Mouse (Mus musculus) hindbrain, embryonic 15.5 days (tissue): ENCODE data around the gene Acr. TPM values are rescaled to one million over a fixed set of nuclear protein-coding genes. Genes with fewer than 3 reads are reported as not detected.

ENCODE experiments used
- ATAC-seq: fragments of 200-750 bp; cut with Nextera tagmentation; 2 replicates; pipeline ENCODE4 v1.8.0; 2017; ENCODE audit warnings: low read depth, moderate number of reproducible peaks, moderate TSS enrichment; ENCODE audit not compliant: low FRiP score
- H3K27ac ChIP-seq: fragments of 300-500 bp; sonication (generic); replicated peaks from 2 replicates; pipeline ENCODE4 v1.5.1; 2015; ENCODE audit warnings: mild to moderate bottlenecking, inconsistent platforms
- H3K27me3 ChIP-seq: fragments of 300-500 bp; sonication (generic); 2 replicates; pipeline ENCODE4 v1.6.1; 2015; ENCODE audit warnings: control low read depth, inconsistent platforms
- H3K36me3 ChIP-seq: fragments of 300-500 bp; sonication (generic); 2 replicates; pipeline ENCODE4 v1.6.1; 2015; ENCODE audit warnings: control low read depth, inconsistent platforms
- H3K4me1 ChIP-seq: fragments of 300-500 bp; sonication (generic); replicated peaks from 2 replicates; pipeline ENCODE4 v1.6.1; 2015; ENCODE audit warnings: control low read depth, inconsistent platforms
- H3K4me2 ChIP-seq: fragments of 300-500 bp; sonication (generic); 2 replicates; pipeline ENCODE4 v1.6.1; 2015; ENCODE audit warnings: moderate library complexity, mild to moderate bottlenecking, inconsistent platforms
- H3K4me3 ChIP-seq: fragments of 300-500 bp; sonication (generic); 2 replicates; pipeline ENCODE4 v1.5.1; 2015; ENCODE audit warnings: mild to moderate bottlenecking, inconsistent platforms
- H3K9ac ChIP-seq: fragments of 300-500 bp; sonication (generic); 2 replicates; pipeline ENCODE4 v1.6.1; 2015; ENCODE audit warnings: inconsistent platforms
- H3K9me3 ChIP-seq: fragments of 300-500 bp; sonication (generic); 2 replicates; pipeline ENCODE4 v1.6.1; 2016; ENCODE audit warnings: control low read depth, inconsistent platforms
- WGBS: fragments of 180-500 bp; shearing (Covaris S2); methylation state at CpG from one replicate; pipeline ENCODE4 v1.1.7; 2015; 5-methylcytosine and 5-hydroxymethylcytosine counted together
- polyA plus RNA-seq: library from polyadenylated mRNA; unstranded; fragments of >200 nt; fragmentation: Nextera tagmentation; extraction: Ambion mirVana; gene quantifications from 2 replicates; pipeline ENCODE4 v1.2.1, GENCODE M21; 2015

Gene Acr
- polyA plus RNA-seq, 1 experiment from 2014 or later: 1.4 TPM

GRCm38 (mm10) chr15:89591723-89592455, 23.8 kb downstream of the Acr start, which contains the start of gene Rabl2:
TSS of gene Rabl2 (minus strand) at chr15:89591923.
- peak within 1 kb of the TSS; percentile 93 for H3K4me2 ChIP-seq
- H3K9ac ChIP-seq: peak within 1 kb of the TSS; percentile 77
- peaks cover 10% of the 10 kb centered on the region for H3K36me3 ChIP-seq
- H3K9me3 ChIP-seq: no peaks in the 10 kb centered on the region
- peak within 1 kb of the TSS; percentile 86 for H3K27ac ChIP-seq
- peaks cover 21% of the 10 kb centered on the region for H3K4me1 ChIP-seq
- WGBS: 1% methylated on average over 34 of the region's 35 CpGs
- H3K27me3 ChIP-seq: no peaks in the 10 kb centered on the region
- peak within 1 kb of the TSS; percentile 83 for H3K4me3 ChIP-seq
- ATAC-seq: peak; percentile 96

- Histone ChIP-seq H3K9ac (peak overlapping the region; percentile 77; the same call in 1 of the 2 replicates), H3K9me3 (no peaks in the 10 kb centered on the region), H3K4me1 (peaks cover 21% of the 10 kb centered on the region), H3K27me3 (no peaks in the 10 kb centered on the region), H3K4me3 (peak overlapping the region; percentile 83), H3K36me3 (peaks cover 3% of the 10 kb centered on the region; the same call in 1 of the 2 replicates), H3K27ac (no peak overlapping the region), H3K4me2 (peak overlapping the region; percentile 93)
- 42% methylated on average over 4 of the region's 4 CpGs for WGBS
- ATAC-seq: peak; percentile 33; the same call in 1 of the 2 replicates
Measured at GRCm38 (mm10) chr15:89592548-89592947, 24.4 kb downstream of the Acr start.

GRCm38 (mm10) chr15:89605822-89606570, 37.9 kb downstream of the Acr start:
- Histone ChIP-seq H3K27ac (no peak overlapping the region), H3K27me3 (no peaks in the 10 kb centered on the region), H3K4me3 (no peak overlapping the region), H3K9ac (no peak overlapping the region), H3K36me3 (no peaks in the 10 kb centered on the region), H3K4me1 (no peaks in the 10 kb centered on the region), H3K9me3 (no peaks in the 10 kb centered on the region), H3K4me2 (no peak overlapping the region)
- no peak for ATAC-seq
- WGBS: 73% methylated on average over 12 of the region's 12 CpGs

GRCm38 (mm10) chr15:89607480-89607879, 39.4 kb downstream of the Acr start:
- H3K4me3 ChIP-seq: no peak overlapping the region
- no peaks in the 10 kb centered on the region for H3K36me3 ChIP-seq
- H3K4me2 ChIP-seq: no peak overlapping the region
- no peak overlapping the region for H3K9ac ChIP-seq
- no peaks in the 10 kb centered on the region for H3K4me1 ChIP-seq
- ATAC-seq: no peak
- no peaks in the 10 kb centered on the region for H3K9me3 ChIP-seq
- WGBS: 92% methylated on average over 8 of the region's 8 CpGs
- H3K27ac ChIP-seq: no peak overlapping the region
- no peaks in the 10 kb centered on the region for H3K27me3 ChIP-seq

- no peak overlapping the region for H3K27ac ChIP-seq
- 86% methylated on average over 9 of the region's 9 CpGs for WGBS
- ATAC-seq: no peak
- no peaks in the 10 kb centered on the region for H3K4me1 ChIP-seq
- no peaks in the 10 kb centered on the region for H3K36me3 ChIP-seq
- no peak overlapping the region for H3K4me3 ChIP-seq
- no peaks in the 10 kb centered on the region for H3K27me3 ChIP-seq
- H3K9me3 ChIP-seq: no peaks in the 10 kb centered on the region
- H3K9ac ChIP-seq: no peak overlapping the region
- H3K4me2 ChIP-seq: no peak overlapping the region
Measured at GRCm38 (mm10) chr15:89607888-89608287, 39.8 kb downstream of the Acr start.

GRCm38 (mm10) chr15:89622312-89622958, 54.3 kb downstream of the Acr start:
- WGBS: 76% methylated on average over 12 of the region's 12 CpGs
- Histone ChIP-seq H3K9me3 (no peaks in the 10 kb centered on the region), H3K27me3 (no peaks in the 10 kb centered on the region), H3K4me3 (no peak overlapping the region), H3K27ac (no peak overlapping the region), H3K4me1 (no peaks in the 10 kb centered on the region), H3K9ac (no peak overlapping the region), H3K36me3 (no peaks in the 10 kb centered on the region), H3K4me2 (no peak overlapping the region)
- ATAC-seq: 0 out of 2 replicates have a peak, but pooled peaks have one; percentile 45

- ATAC-seq: 0 out of 2 replicates have a peak, but pooled peaks have one; percentile 42
- Histone ChIP-seq H3K4me2 (no peak overlapping the region), H3K4me3 (no peak overlapping the region), H3K9ac (no peak overlapping the region), H3K9me3 (no peaks in the 10 kb centered on the region), H3K27me3 (no peaks in the 10 kb centered on the region), H3K4me1 (no peaks in the 10 kb centered on the region), H3K36me3 (no peaks in the 10 kb centered on the region), H3K27ac (no peak overlapping the region)
- 66% methylated on average over 5 of the region's 5 CpGs for WGBS
Measured at GRCm38 (mm10) chr15:89622959-89623625, 55.0 kb downstream of the Acr start.

GRCm38 (mm10) chr15:89623626-89623959, 55.5 kb downstream of the Acr start:
- Histone ChIP-seq H3K4me3 (no peak overlapping the region), H3K9me3 (no peaks in the 10 kb centered on the region), H3K9ac (no peak overlapping the region), H3K27ac (no peak overlapping the region), H3K27me3 (no peaks in the 10 kb centered on the region), H3K4me1 (no peaks in the 10 kb centered on the region), H3K36me3 (no peaks in the 10 kb centered on the region), H3K4me2 (peak overlapping the region; percentile 20)
- 4% methylated on average over 6 of the region's 6 CpGs for WGBS
- peak; percentile 48; the same call in 1 of the 2 replicates for ATAC-seq

Other genes starting within 250 kb of the Acr start
- not detected in 2 replicates for gene Adm2, start 245.6 kb upstream of the Acr start, polyA plus RNA-seq
- gene Miox, start 233.9 kb upstream of the Acr start, polyA plus RNA-seq: not detected in 2 replicates
- gene Lmf2, start 212.7 kb upstream of the Acr start, polyA plus RNA-seq: 33.2 and 38.6 TPM in 2 replicates
- gene Ncaph2, start 212.6 kb upstream of the Acr start, polyA plus RNA-seq: 113 and 120 TPM in 2 replicates
- 17.1 and 17.8 TPM in 2 replicates for gene Sco2, start 194.5 kb upstream of the Acr start, polyA plus RNA-seq
- gene Tymp, start 191.3 kb upstream of the Acr start, polyA plus RNA-seq: 1.8 and 2.6 TPM in 2 replicates
- 2.7 and 4.5 TPM in 2 replicates for gene Odf3b, start 189.0 kb upstream of the Acr start, polyA plus RNA-seq
- 0.07 TPM in 1 of 2 replicates, not detected in the other for gene Klhdc7b, start 183.4 kb upstream of the Acr start, polyA plus RNA-seq
- gene Syce3, start 157.8 kb upstream of the Acr start, polyA plus RNA-seq: not detected in 2 replicates
- gene Cpt1b, start 142.5 kb upstream of the Acr start, polyA plus RNA-seq: 0.97 and 1.2 TPM in 2 replicates
- 6.2 and 7.2 TPM in 2 replicates for gene C730034F03Rik, start 138.7 kb upstream of the Acr start, polyA plus RNA-seq
- not detected in 2 replicates for gene Gm44502, start 138.6 kb upstream of the Acr start, polyA plus RNA-seq
- 89.8 and 91.9 TPM in 2 replicates for gene Chkb, start 138.4 kb upstream of the Acr start, polyA plus RNA-seq
- gene Mapk8ip2, start 114.4 kb upstream of the Acr start, polyA plus RNA-seq: 78.0 and 87.6 TPM in 2 replicates
- 33.4 and 35.4 TPM in 2 replicates for gene Arsa, start 90.9 kb upstream of the Acr start, polyA plus RNA-seq
- 9.6 and 11.2 TPM in 2 replicates for gene Shank3, start 68.7 kb upstream of the Acr start, polyA plus RNA-seq
- 74.3 and 86.2 TPM in 2 replicates for gene Rabl2, start 23.6 kb downstream of the Acr start, polyA plus RNA-seq